Mouse (Mus musculus): ENCODE data around the gene Speg. TPM values are rescaled to one million over a fixed set of nuclear protein-coding genes. Genes with fewer than 3 reads are reported as not detected.
A peak's percentile ranks its signal among the peaks of the same experiment; 100 is the strongest.

The Speg gene
- 20.1 and 21.3 TPM in 2 replicates for polyA plus RNA-seq (2015; fragmentation: Nextera tagmentation; extraction: Ambion mirVana)

DNA sequence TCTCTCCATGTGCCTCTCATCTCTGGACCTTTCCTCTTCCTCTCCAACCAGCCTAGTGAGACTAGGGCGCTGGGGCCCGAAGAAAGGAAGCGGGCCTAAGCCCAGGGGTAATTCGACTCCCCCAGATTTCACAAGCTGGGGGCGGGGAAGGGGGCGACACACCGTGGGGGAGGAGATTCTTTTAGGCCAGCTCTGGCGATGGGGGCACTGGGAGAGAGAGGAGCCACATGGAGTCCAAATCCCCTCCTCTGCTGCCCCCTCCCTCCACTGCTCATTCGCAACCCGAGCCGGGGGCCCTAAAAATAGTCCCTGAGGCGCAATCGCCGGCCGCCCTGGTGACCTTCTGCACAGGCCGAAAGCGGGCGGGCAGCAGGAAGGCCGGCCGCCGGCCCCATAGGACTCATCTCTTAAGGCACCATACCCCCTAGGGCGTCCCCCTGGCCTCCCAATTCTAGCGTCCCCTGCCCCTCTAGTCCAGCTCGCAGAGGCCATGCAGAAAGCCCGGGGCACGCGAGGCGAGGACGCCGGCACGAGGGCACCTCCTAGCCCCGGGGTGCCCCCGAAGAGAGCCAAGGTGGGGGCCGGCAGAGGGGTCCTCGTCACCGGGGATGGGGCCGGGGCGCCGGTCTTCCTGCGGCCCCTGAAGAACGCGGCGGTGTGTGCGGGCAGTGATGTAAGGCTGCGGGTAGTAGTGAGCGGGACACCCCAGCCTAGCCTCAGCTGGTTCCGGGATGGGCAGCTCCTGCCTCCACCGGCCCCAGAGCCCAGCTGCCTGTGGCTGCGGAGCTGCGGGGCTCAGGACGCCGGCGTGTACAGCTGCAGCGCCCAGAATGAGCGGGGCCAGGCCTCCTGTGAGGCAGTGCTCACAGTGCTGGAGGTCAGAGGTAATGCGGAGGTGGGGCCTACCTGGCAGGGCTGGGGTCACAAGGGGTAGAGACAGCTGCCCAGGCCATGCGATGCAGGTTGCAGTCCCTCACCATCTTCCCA lies at the start of gene Speg:
Gene Speg (plus strand): TSS at position 348 of the 987 bp plus-strand sequence.
- H3K9me3 ChIP-seq (ENCODE audit: control insufficient read depth): no peaks in the 10 kb centered on the region
- H3K36me3 ChIP-seq (ENCODE audit: control insufficient read depth, insufficient read depth): no peaks in the 10 kb centered on the region
- no peak within 1 kb of the TSS for H3K4me3 ChIP-seq (ENCODE audit: low read depth, low read length)
- H3K27ac ChIP-seq (ENCODE audit: low read depth, low read length): no peak within 1 kb of the TSS
- WGBS: 27% methylated on average over 57 of the region's 57 CpGs
- no peak within 1 kb of the TSS for H3K9ac ChIP-seq (ENCODE audit: low read depth, low read length)
- H3K4me2 ChIP-seq (replicated peaks; ENCODE audit: low read depth): peak within 1 kb of the TSS; percentile 24; the same call in 1 of the 2 replicates
- H3K27me3 ChIP-seq (replicated peaks; ENCODE audit: control insufficient read depth, insufficient read depth, low read length): peaks cover 13% of the 10 kb centered on the region; the same call in 1 of the 2 replicates
- ATAC-seq: no peak
- TF ChIP-seq CTCF (IDR thresholded peaks at IDR 0.05; ENCODE audit: low read depth): no peak
- H3K4me1 ChIP-seq (replicated peaks; ENCODE audit: control insufficient read depth, insufficient read depth, low read length): no peaks in the 10 kb centered on the region

DNA sequence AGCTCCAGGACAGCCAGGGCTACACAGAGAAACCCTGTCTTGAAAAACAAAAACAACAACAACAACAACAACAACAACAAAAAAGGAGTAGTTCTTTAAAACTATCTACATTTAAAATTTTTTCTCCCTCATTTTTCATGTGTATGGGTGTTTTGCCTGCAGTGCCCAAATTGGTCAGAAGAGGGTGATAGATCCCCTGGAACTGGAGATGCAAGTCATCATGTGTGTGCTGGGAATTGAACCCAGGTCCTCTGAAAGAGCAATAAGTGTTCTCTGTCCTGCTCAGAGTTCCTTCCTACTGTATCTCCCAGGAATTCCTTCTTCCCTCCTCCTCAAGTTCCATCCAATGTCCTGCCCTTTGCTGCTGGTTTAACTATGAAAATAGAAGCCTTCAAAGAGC lies 47.6 kb upstream of the Speg start:
- Histone ChIP-seq H3K9ac (ENCODE audit: low read depth, low read length) (no peak overlapping the region), H3K4me3 (ENCODE audit: low read depth, low read length) (no peak overlapping the region), H3K27ac (ENCODE audit: low read depth, low read length) (no peak overlapping the region), H3K4me2 (replicated peaks; ENCODE audit: low read depth) (no peak overlapping the region), H3K27me3 (replicated peaks; ENCODE audit: control insufficient read depth, insufficient read depth, low read length) (no peaks in the 10 kb centered on the region), H3K9me3 (ENCODE audit: control insufficient read depth) (no peaks in the 10 kb centered on the region), H3K36me3 (ENCODE audit: control insufficient read depth, insufficient read depth) (no peaks in the 10 kb centered on the region), H3K4me1 (replicated peaks; ENCODE audit: control insufficient read depth, insufficient read depth, low read length) (no peaks in the 10 kb centered on the region)
- TF ChIP-seq CTCF (IDR thresholded peaks at IDR 0.05; ENCODE audit: low read depth): no peak; the same call in 1 of the 2 replicates
- ATAC-seq: no peak

DNA sequence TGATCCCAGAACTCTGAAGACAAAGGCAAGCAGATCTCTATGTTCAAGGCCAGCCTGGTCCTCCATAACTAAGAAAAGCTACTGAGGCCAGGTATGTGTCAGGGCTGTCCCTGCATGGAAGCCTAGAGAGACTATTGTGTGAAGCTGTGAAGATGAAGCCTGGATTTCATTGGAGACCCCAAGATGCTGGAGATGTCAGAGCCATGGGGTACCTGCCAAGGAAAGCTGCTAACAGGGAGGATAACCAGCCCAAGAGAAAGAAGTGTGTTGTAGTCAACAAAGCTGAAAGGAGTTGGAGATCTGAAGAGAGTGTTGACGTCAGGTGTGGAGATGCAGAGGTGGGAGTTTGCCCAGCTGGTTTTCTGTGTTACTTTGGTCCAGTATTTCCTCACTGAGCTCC lies 43.8 kb upstream of the Speg start:
- no peak for ATAC-seq
- TF ChIP-seq CTCF (IDR thresholded peaks at IDR 0.05; ENCODE audit: low read depth): no peak

DNA sequence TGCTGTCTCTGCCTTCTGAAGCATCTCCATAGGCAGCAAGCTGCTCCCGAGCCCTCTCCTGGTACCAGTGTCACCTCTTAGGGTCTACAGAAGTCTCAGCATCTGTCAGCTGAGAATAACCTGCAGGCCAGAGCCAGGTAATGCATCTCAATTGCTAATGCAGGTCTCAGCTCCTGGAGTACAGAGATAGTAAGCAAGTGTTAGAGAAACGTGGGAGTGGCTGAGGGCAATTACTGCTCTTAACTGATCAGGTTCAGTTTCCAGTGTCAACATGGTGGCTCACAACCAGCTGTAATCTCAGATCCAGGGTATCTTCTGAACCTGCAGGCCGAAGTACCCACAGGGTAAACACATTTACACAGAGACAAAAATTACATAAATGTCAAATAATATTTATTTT lies 38.6 kb upstream of the Speg start:
- peaks cover 4% of the 10 kb centered on the region; the same call in 1 of the 2 replicates for H3K4me1 ChIP-seq (replicated peaks; ENCODE audit: control insufficient read depth, insufficient read depth, low read length)
- TF ChIP-seq CTCF (IDR thresholded peaks at IDR 0.05; ENCODE audit: low read depth): peak; percentile 48
- no peak overlapping the region for H3K9ac ChIP-seq (ENCODE audit: low read depth, low read length)
- H3K9me3 ChIP-seq (ENCODE audit: control insufficient read depth): no peaks in the 10 kb centered on the region
- ATAC-seq: 0 out of 2 replicates have a peak, but pooled peaks have one; percentile 28
- H3K4me2 ChIP-seq (replicated peaks; ENCODE audit: low read depth): no peak overlapping the region
- H3K27me3 ChIP-seq (replicated peaks; ENCODE audit: control insufficient read depth, insufficient read depth, low read length): no peaks in the 10 kb centered on the region
- no peaks in the 10 kb centered on the region for H3K36me3 ChIP-seq (ENCODE audit: control insufficient read depth, insufficient read depth)
- 27% methylated on average over 3 of the region's 3 CpGs for WGBS
- peak overlapping the region; percentile 35; the same call in 1 of the 2 replicates for H3K27ac ChIP-seq (ENCODE audit: low read depth, low read length)
- no peak overlapping the region for H3K4me3 ChIP-seq (ENCODE audit: low read depth, low read length)

More for the DNA sequence above, 43.8 kb upstream of the Speg start:
- no peaks in the 10 kb centered on the region for H3K4me1 ChIP-seq (replicated peaks; ENCODE audit: control insufficient read depth, insufficient read depth, low read length)
- no peak overlapping the region for H3K27ac ChIP-seq (ENCODE audit: low read depth, low read length)
- no peak overlapping the region for H3K4me3 ChIP-seq (ENCODE audit: low read depth, low read length)
- H3K9me3 ChIP-seq (ENCODE audit: control insufficient read depth): no peaks in the 10 kb centered on the region
- H3K4me2 ChIP-seq (replicated peaks; ENCODE audit: low read depth): no peak overlapping the region
- H3K36me3 ChIP-seq (ENCODE audit: control insufficient read depth, insufficient read depth): no peaks in the 10 kb centered on the region
- no peaks in the 10 kb centered on the region for H3K27me3 ChIP-seq (replicated peaks; ENCODE audit: control insufficient read depth, insufficient read depth, low read length)
- H3K9ac ChIP-seq (ENCODE audit: low read depth, low read length): no peak overlapping the region
- 77% methylated on average over 1 of the region's 1 CpGs for WGBS

DNA sequence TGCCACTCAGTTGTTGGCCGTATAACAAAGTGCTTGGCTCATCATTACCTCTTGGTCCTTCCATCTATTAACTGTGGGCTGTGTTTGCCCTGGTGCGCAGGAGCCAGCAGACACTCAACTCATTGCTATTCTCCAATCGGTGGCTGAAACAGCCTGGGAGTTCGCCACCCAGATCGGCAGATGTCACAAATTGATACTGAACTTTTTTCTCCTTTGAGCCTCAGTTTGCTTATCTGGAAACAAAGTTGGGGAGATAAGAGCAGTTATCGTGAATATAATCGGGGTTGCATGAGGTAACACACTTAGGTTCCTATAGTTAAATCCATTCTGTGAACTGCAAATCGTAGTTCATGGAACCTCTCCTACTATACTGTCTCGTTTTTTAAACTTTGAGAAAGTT lies 38.0 kb upstream of the Speg start:
- H3K9me3 ChIP-seq (ENCODE audit: control insufficient read depth): no peaks in the 10 kb centered on the region
- H3K27me3 ChIP-seq (replicated peaks; ENCODE audit: control insufficient read depth, insufficient read depth, low read length): no peaks in the 10 kb centered on the region
- no peak overlapping the region for H3K9ac ChIP-seq (ENCODE audit: low read depth, low read length)
- TF ChIP-seq CTCF (IDR thresholded peaks at IDR 0.05; ENCODE audit: low read depth): no peak
- no peak overlapping the region; the same call in 1 of the 2 replicates for H3K27ac ChIP-seq (ENCODE audit: low read depth, low read length)
- peaks cover 4% of the 10 kb centered on the region; the same call in 1 of the 2 replicates for H3K4me1 ChIP-seq (replicated peaks; ENCODE audit: control insufficient read depth, insufficient read depth, low read length)
- no peak overlapping the region for H3K4me2 ChIP-seq (replicated peaks; ENCODE audit: low read depth)
- 38% methylated on average over 9 of the region's 9 CpGs for WGBS
- ATAC-seq: no peak
- H3K36me3 ChIP-seq (ENCODE audit: control insufficient read depth, insufficient read depth): no peaks in the 10 kb centered on the region
- no peak overlapping the region for H3K4me3 ChIP-seq (ENCODE audit: low read depth, low read length)

- H3K27me3 ChIP-seq (replicated peaks; ENCODE audit: control insufficient read depth, insufficient read depth, low read length): no peaks in the 10 kb centered on the region
- 7% methylated on average over 11 of the region's 11 CpGs for WGBS
- peaks cover 4% of the 10 kb centered on the region; the same call in 1 of the 2 replicates for H3K4me1 ChIP-seq (replicated peaks; ENCODE audit: control insufficient read depth, insufficient read depth, low read length)
- no peaks in the 10 kb centered on the region for H3K36me3 ChIP-seq (ENCODE audit: control insufficient read depth, insufficient read depth)
- H3K4me3 ChIP-seq (ENCODE audit: low read depth, low read length): no peak overlapping the region
- H3K27ac ChIP-seq (ENCODE audit: low read depth, low read length): no peak overlapping the region
- TF ChIP-seq CTCF (IDR thresholded peaks at IDR 0.05; ENCODE audit: low read depth): no peak
- peak; percentile 52 for ATAC-seq
- H3K9me3 ChIP-seq (ENCODE audit: control insufficient read depth): no peaks in the 10 kb centered on the region
- H3K4me2 ChIP-seq (replicated peaks; ENCODE audit: low read depth): peak overlapping the region; percentile 24; the same call in 1 of the 2 replicates
- no peak overlapping the region for H3K9ac ChIP-seq (ENCODE audit: low read depth, low read length)
Measured at GRCm38 (mm10) chr1:75338091-75338694, 36.9 kb upstream of the Speg start.

Measured in intestine, postnatal 0 days (tissue).